Mouse (Mus musculus): ENCODE measurements at regions not wholly inside any gene's neighbourhood (a gene's known extent, or its start where the extent isn't known, plus 50 kb on each side); places are given as distances from the start of the nearest gene placed in this dataset.

DNA sequence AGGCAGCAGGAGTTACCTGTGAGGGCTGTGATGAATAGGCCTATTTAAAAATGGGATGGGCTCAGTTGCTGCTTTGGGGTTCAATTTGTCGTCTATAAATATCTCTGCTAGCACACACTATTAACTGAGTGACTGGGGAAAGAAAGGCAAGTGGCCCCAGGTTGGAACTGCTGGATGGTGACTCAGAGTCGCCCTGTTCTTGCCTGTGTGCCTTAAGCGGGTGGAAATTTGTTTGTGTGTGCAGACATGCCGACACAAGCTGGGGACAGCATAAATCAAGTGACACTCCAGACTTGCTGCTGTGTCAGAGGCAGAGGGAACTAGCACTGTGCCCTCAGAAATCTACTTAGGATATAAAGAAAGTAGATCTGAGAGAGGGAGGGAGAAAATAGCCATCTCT, 124.9 kb downstream of the Tmx1 start:
- Histone ChIP-seq H3K4me3 (ENCODE audit: low read length) (no peak overlapping the region), H3K27me3 (ENCODE audit: insufficient read depth, low read length) (no peaks in the 10 kb centered on the region), H3K9ac (replicated peaks; ENCODE audit: low read length) (no peak overlapping the region), H3K4me1 (ENCODE audit: insufficient read depth, low read length) (no peaks in the 10 kb centered on the region), H3K36me3 (ENCODE audit: insufficient read depth, low read length) (no peaks in the 10 kb centered on the region), H3K27ac (ENCODE audit: low read length) (no peak overlapping the region), H3K9me3 (ENCODE audit: low read length) (0 out of 2 replicates have a peak, but pooled peaks cover 2% of the 10 kb centered on the region), H3K4me2 (replicated peaks; ENCODE audit: low read depth, low read length) (no peak overlapping the region)
- no peak for ATAC-seq (ENCODE audit: low FRiP score, low TSS enrichment)
- WGBS, result 46% methylated on average over 4 of the region's 4 CpGs

DNA sequence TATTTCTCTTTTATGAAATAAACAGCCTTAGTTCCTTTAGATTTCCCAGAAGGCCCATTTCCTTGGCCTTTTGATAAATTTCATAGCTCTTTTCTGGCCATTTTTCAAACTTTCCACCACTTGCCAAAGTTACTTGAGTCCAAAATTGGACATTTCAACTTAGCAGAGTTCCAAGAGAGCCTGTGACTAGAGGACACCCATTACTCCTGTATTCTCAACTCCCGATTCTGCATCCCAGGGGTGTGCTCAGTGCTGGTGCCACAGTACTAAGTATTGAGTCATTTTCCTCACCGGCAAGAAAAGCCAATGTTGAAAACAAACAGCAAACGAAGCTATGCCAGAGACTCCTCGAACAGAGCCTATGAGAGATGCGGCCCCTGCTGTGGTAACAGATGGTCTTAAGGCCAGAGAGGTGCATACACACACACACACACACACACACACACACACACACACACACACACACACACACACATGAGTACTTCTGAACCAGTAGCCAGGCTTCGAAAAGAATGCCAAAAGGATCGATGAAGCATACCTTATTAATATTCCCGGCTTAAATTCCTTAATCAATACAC, 126.5 kb downstream of the Tmx1 start:
- Histone ChIP-seq H3K4me1 (ENCODE audit: insufficient read depth, low read length) (no peaks in the 10 kb centered on the region), H3K9ac (replicated peaks; ENCODE audit: low read length) (no peak overlapping the region), H3K9me3 (ENCODE audit: low read length) (0 out of 2 replicates have a peak, but pooled peaks cover 4% of the 10 kb centered on the region), H3K27ac (ENCODE audit: low read length) (no peak overlapping the region), H3K27me3 (ENCODE audit: insufficient read depth, low read length) (no peaks in the 10 kb centered on the region), H3K4me3 (ENCODE audit: low read length) (no peak overlapping the region), H3K4me2 (replicated peaks; ENCODE audit: low read depth, low read length) (no peak overlapping the region), H3K36me3 (ENCODE audit: insufficient read depth, low read length) (no peaks in the 10 kb centered on the region)
- no peak for ATAC-seq (ENCODE audit: low FRiP score, low TSS enrichment)
- WGBS, result 87% methylated on average over 8 of the region's 8 CpGs

DNA sequence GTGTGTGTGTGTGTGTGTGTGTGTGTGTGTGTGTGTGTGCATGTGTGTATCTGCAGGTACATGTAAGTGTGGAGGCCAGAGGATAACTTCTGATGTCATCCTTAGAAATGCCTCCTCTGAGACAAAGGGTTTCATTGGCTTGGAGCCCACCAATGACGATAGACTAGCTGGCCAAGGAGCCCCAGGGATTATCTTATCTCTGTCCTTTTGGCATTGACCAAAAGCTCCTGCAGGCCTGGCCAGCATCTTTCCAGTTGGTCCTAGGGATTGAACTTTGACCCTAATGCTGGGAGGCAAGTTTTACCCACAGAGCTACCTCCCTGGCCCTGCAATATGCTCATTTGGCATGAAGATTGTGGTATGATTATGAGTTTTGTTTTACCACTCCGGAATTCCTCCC, 133.3 kb downstream of the Tmx1 start:
- no peak overlapping the region for H3K27ac ChIP-seq (ENCODE audit: low read length)
- ATAC-seq (ENCODE audit: low FRiP score, low TSS enrichment), result no peak
- H3K27me3 ChIP-seq (ENCODE audit: insufficient read depth, low read length), result no peaks in the 10 kb centered on the region
- H3K4me1 ChIP-seq (ENCODE audit: insufficient read depth, low read length), result peaks cover 15% of the 10 kb centered on the region; the same call in 1 of the 2 replicates
- H3K4me3 ChIP-seq (ENCODE audit: low read length), result no peak overlapping the region
- H3K4me2 ChIP-seq (replicated peaks; ENCODE audit: low read depth, low read length), result no peak overlapping the region
- no peak overlapping the region for H3K9ac ChIP-seq (replicated peaks; ENCODE audit: low read length)
- 80% methylated on average over 2 of the region's 2 CpGs for WGBS
- H3K9me3 ChIP-seq (ENCODE audit: low read length), result 0 out of 2 replicates have a peak, but pooled peaks cover 4% of the 10 kb centered on the region
- no peaks in the 10 kb centered on the region for H3K36me3 ChIP-seq (ENCODE audit: insufficient read depth, low read length)

DNA sequence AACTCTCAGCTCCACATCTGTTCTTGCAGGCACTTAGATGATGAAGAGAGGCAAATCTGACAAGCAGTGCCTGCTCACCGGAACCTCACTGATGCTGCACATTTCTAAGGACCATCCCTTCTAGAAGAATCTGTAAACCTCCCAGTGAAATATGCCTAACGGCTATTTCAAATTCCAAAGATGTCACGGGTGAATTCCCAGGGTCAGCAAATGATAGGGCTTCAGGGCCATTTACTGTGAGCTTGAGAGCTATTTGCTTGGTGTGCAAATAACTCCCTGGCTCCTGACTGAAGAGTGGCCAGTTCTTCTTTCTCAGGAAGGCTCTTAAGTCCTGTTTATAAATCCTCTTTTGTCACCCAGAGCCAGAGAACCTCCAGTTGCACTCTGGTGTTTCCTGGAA, 135.3 kb downstream of the Tmx1 start:
- Histone ChIP-seq H3K4me3 (ENCODE audit: low read length) (no peak overlapping the region), H3K4me2 (replicated peaks; ENCODE audit: low read depth, low read length) (no peak overlapping the region), H3K9ac (replicated peaks; ENCODE audit: low read length) (no peak overlapping the region), H3K4me1 (ENCODE audit: insufficient read depth, low read length) (peaks cover 15% of the 10 kb centered on the region; the same call in 1 of the 2 replicates), H3K9me3 (ENCODE audit: low read length) (no peaks in the 10 kb centered on the region), H3K27me3 (ENCODE audit: insufficient read depth, low read length) (no peaks in the 10 kb centered on the region), H3K36me3 (ENCODE audit: insufficient read depth, low read length) (no peaks in the 10 kb centered on the region), H3K27ac (ENCODE audit: low read length) (peak overlapping the region; percentile 14; the same call in 1 of the 2 replicates)
- 34% methylated on average over 3 of the region's 3 CpGs for WGBS
- 0 out of 2 replicates have a peak, but pooled peaks have one; percentile 23 for ATAC-seq (ENCODE audit: low FRiP score, low TSS enrichment)

DNA sequence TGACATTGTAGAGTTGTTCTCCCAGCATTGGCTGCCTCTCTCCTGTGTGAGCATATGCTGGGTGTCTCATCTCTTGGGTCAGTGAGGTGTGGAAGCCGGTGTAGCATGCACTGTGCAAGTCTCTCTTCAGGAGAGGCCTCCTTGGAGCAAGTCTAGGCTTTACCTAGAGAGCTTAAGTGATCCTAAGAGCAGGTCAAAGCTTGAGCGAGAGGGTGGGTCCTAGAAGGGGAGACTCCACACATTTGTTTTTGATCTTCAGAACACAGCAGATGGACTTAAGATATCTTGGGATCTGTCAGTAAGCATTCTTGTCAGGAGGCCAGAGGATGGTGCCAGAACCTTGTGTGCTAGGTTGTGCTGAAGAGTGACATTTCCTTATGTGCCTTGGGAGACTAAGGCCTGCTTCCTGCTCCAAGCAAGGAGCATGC, 136.4 kb downstream of the Tmx1 start:
- peak; percentile 51; the same call in 1 of the 2 replicates for ATAC-seq (ENCODE audit: low FRiP score, low TSS enrichment)
- no peak overlapping the region for H3K4me3 ChIP-seq (ENCODE audit: low read length)
- no peak overlapping the region for H3K27ac ChIP-seq (ENCODE audit: low read length)
- no peak overlapping the region for H3K9ac ChIP-seq (replicated peaks; ENCODE audit: low read length)
- H3K4me1 ChIP-seq (ENCODE audit: insufficient read depth, low read length), result peaks cover 15% of the 10 kb centered on the region; the same call in 1 of the 2 replicates
- 70% methylated on average over 2 of the region's 2 CpGs for WGBS
- no peaks in the 10 kb centered on the region for H3K36me3 ChIP-seq (ENCODE audit: insufficient read depth, low read length)
- H3K4me2 ChIP-seq (replicated peaks; ENCODE audit: low read depth, low read length), result no peak overlapping the region
- no peaks in the 10 kb centered on the region for H3K27me3 ChIP-seq (ENCODE audit: insufficient read depth, low read length)
- no peaks in the 10 kb centered on the region for H3K9me3 ChIP-seq (ENCODE audit: low read length)

DNA sequence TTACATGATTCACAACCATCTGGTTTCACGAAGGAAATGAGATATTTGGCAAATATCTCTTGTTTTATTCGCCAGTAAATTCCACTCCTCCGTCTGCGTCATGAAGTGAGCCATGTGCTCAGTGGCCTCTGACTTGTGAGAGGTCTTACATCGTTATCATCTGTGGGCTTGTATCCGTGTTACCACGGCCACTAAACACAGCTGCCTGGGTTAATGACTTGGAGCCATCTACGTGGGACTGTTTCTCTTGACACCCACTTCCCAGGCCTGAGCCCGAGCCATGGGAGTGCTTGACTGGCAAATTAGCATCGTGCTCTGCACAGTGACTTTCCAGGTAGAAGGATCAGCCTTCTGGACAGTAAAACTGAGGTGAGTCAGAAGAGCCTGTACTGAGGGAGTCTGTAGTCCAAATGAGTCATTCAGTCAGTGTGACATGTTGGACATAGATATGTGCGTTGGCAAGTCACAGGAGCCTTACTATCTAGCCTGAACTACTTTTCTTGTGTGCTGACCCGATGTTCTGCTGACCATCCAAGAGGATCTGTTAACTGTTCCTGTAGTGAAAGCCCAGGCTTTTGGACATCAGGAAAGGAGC, 137.7 kb downstream of the Tmx1 start:
- no peaks in the 10 kb centered on the region for H3K27me3 ChIP-seq (ENCODE audit: insufficient read depth, low read length)
- no peaks in the 10 kb centered on the region for H3K9me3 ChIP-seq (ENCODE audit: low read length)
- no peak overlapping the region for H3K27ac ChIP-seq (ENCODE audit: low read length)
- H3K4me3 ChIP-seq (ENCODE audit: low read length), result no peak overlapping the region
- peaks cover 15% of the 10 kb centered on the region; the same call in 1 of the 2 replicates for H3K4me1 ChIP-seq (ENCODE audit: insufficient read depth, low read length)
- H3K9ac ChIP-seq (replicated peaks; ENCODE audit: low read length), result no peak overlapping the region
- no peak for ATAC-seq (ENCODE audit: low FRiP score, low TSS enrichment)
- 45% methylated on average over 12 of the region's 12 CpGs for WGBS
- no peak overlapping the region for H3K4me2 ChIP-seq (replicated peaks; ENCODE audit: low read depth, low read length)
- no peaks in the 10 kb centered on the region for H3K36me3 ChIP-seq (ENCODE audit: insufficient read depth, low read length)

DNA sequence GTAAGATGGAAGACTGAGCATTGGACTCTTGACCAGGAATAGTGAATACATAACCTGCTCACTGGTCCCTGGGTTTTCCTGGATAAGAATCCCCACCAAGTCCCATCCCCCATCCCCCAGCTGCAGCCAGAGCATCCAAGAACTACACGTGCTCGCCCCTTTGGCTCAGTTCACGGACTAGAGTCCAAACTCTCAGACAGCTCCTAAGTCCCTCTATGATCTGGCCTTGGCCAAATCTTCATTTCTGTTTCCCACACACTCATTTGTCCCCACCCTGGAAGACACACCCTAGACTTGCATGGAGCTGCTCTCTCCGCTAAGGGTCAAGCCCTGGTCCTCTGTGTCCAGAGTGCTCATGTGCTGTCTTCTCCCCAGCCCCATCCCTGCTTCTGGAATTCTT, 139.9 kb downstream of the Tmx1 start:
- Histone ChIP-seq H3K36me3 (ENCODE audit: insufficient read depth, low read length) (no peaks in the 10 kb centered on the region), H3K4me3 (ENCODE audit: low read length) (no peak overlapping the region), H3K9me3 (ENCODE audit: low read length) (no peaks in the 10 kb centered on the region), H3K4me1 (ENCODE audit: insufficient read depth, low read length) (peaks cover 15% of the 10 kb centered on the region; the same call in 1 of the 2 replicates), H3K27me3 (ENCODE audit: insufficient read depth, low read length) (no peaks in the 10 kb centered on the region), H3K27ac (ENCODE audit: low read length) (no peak overlapping the region), H3K4me2 (replicated peaks; ENCODE audit: low read depth, low read length) (no peak overlapping the region), H3K9ac (replicated peaks; ENCODE audit: low read length) (no peak overlapping the region)
- ATAC-seq (ENCODE audit: low FRiP score, low TSS enrichment), result peak; percentile 67
- 84% methylated on average over 4 of the region's 4 CpGs for WGBS

DNA sequence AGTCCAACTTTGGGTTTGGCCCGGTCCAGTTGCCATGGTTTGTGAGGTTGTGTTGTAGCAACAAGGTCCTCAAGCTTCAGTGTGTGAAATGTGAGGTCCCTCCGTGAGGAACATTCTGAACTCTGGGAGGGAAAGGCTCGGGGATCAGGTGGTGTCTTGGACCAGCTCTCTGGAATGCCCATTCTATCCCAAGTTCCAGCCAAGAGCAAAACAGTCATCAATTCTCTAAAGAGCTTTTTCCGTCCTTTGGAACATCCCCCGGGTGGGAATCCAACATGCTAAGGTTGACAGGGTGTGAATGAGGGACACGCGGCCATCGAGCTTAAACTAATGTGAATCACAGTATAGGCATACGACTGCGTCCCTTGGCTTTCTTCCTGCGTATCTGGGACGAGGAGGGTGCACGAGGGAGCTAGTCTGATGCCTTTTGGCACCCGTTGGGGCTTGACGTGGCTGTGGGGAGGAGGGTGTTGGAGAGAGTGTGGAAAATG, 145.4 kb downstream of the Tmx1 start:
- H3K4me1 ChIP-seq (ENCODE audit: insufficient read depth, low read length), result no peaks in the 10 kb centered on the region
- H3K36me3 ChIP-seq (ENCODE audit: insufficient read depth, low read length), result no peaks in the 10 kb centered on the region
- 83% methylated on average over 15 of the region's 15 CpGs for WGBS
- no peak for ATAC-seq (ENCODE audit: low FRiP score, low TSS enrichment)
- no peak overlapping the region for H3K4me3 ChIP-seq (ENCODE audit: low read length)
- H3K27me3 ChIP-seq (ENCODE audit: insufficient read depth, low read length), result no peaks in the 10 kb centered on the region
- no peaks in the 10 kb centered on the region for H3K9me3 ChIP-seq (ENCODE audit: low read length)
- no peak overlapping the region for H3K27ac ChIP-seq (ENCODE audit: low read length)
- H3K4me2 ChIP-seq (replicated peaks; ENCODE audit: low read depth, low read length), result no peak overlapping the region
- H3K9ac ChIP-seq (replicated peaks; ENCODE audit: low read length), result no peak overlapping the region

DNA sequence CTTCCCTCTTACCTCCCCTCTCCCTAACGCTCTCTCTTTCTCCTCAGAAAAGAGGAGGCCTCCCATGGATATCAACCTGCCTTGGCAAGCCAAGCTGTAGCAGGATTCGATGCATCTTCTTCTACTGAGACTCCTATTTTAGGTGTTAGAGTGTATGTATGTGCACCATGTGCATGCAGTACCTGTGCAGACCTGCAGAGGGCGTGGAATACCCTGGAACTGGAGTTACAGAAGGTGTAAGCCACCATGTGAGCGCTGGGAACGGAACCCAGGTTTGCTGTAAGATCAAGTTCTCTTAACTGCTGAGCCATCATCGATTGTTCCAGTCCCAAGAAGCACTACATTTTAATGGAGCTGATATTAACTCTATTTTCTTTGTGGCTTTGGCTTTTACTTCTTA, 146.8 kb downstream of the Tmx1 start:
- H3K27me3 ChIP-seq (ENCODE audit: insufficient read depth, low read length), result no peaks in the 10 kb centered on the region
- H3K36me3 ChIP-seq (ENCODE audit: insufficient read depth, low read length), result no peaks in the 10 kb centered on the region
- no peak overlapping the region for H3K27ac ChIP-seq (ENCODE audit: low read length)
- 86% methylated on average over 6 of the region's 6 CpGs for WGBS
- H3K4me1 ChIP-seq (ENCODE audit: insufficient read depth, low read length), result no peaks in the 10 kb centered on the region
- ATAC-seq (ENCODE audit: low FRiP score, low TSS enrichment), result no peak
- H3K9me3 ChIP-seq (ENCODE audit: low read length), result no peaks in the 10 kb centered on the region
- no peak overlapping the region for H3K4me3 ChIP-seq (ENCODE audit: low read length)
- H3K9ac ChIP-seq (replicated peaks; ENCODE audit: low read length), result no peak overlapping the region
- H3K4me2 ChIP-seq (replicated peaks; ENCODE audit: low read depth, low read length), result no peak overlapping the region

DNA sequence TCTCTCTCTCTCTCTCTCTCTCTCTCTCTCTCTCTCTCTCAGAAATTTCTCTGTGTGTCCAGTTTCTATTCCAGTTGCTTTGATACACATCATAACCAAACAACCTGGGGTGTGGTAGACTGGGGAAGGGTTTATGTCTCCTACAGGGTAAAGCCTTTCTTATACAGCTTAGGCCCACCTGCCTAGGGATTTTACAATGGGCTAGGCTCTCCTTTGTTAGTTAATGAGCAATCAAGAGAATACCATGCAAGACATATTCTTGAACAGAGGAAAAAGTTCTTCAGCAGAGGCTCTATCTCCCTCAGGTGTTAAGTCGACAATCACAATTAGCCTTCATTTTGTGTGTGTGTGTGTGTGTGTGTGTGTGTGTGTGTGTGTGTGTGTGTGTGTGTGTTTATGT, 151.0 kb downstream of the Tmx1 start:
- no peak overlapping the region for H3K4me2 ChIP-seq (replicated peaks; ENCODE audit: low read depth, low read length)
- H3K4me3 ChIP-seq (ENCODE audit: low read length), result no peak overlapping the region
- no peaks in the 10 kb centered on the region; the same call in 1 of the 2 replicates for H3K4me1 ChIP-seq (ENCODE audit: insufficient read depth, low read length)
- no peak overlapping the region for H3K27ac ChIP-seq (ENCODE audit: low read length)
- no peak overlapping the region for H3K9ac ChIP-seq (replicated peaks; ENCODE audit: low read length)
- WGBS, result 100% methylated on average over 1 of the region's 1 CpGs
- H3K27me3 ChIP-seq (ENCODE audit: insufficient read depth, low read length), result no peaks in the 10 kb centered on the region
- H3K9me3 ChIP-seq (ENCODE audit: low read length), result no peaks in the 10 kb centered on the region
- no peak for ATAC-seq (ENCODE audit: low FRiP score, low TSS enrichment)
- no peaks in the 10 kb centered on the region for H3K36me3 ChIP-seq (ENCODE audit: insufficient read depth, low read length)

All from kidney, embryonic 16.5 days (tissue).